Mouse (Mus musculus) cerebellum, postnatal 25 days (tissue): ENCODE data around the gene Med20.
A peak's percentile ranks its signal among the peaks of the same experiment; 100 is the strongest.
"Not testable (repeated sequence)": the region's sequence is repeated elsewhere in the genome, so short reads cannot be mapped to it uniquely, and the experiment has no call there.

Source experiments
- DNase-seq, 2 experiments: peaks; one replicate each; pipeline ENCODE4 v3.0.0; 2021; ENCODE audit warnings: mixed read lengths in 2 of 2

Gene Med20

DNA sequence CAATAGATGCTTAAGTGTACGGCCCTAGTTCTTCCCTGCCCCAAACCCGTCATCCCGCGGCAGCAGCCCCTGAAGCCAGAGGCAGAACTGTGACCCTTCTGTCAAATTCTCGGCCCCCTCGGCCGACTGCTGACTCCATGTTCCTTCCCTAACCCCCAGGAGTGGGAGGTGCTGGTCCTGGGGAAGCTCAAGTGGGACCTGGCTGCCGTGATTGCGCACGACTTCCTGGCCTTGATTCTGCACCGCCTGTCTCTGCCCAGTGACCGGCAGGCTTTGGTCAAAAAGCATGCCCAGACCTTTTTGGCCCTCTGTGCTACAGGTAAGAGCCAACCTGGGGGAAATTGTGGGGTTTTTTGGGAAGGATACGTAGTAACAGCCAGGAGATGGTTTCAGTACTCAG is 14.1 kb upstream of the Med20 start:
- no peak for DNase-seq

DNA sequence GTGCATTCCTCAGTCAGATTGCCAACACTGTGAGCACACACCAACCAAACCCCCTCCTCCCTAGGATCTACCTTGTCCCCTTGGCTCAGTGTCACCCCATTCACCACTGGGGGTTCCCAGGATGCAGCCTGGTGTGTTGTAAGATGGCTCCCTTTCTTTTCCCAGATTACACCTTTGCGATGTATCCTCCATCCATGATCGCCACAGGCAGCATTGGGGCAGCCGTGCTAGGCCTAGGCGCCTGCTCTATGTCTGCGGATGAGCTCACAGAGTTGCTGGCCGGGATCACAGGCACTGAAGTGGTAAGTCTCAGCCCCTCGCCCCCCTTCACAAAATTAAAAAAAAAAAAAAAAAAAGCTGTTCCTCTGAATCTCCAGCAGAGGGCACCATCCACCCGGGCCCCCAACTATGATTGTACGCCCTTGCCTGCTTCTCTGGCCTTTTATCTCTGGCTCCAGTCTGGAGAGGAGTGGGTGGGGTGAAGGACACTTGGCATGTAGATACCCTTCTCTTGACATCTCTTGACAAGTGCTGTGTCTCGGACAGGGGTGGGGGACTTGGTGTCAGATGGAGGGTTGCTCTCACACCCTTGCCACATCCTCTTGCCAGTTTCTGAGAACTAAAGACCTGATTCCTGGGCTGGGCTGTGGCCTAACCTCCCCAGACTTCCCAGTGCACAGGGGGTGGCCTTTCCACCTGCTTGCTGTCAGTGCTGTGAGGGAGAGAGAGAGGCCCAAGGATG is 13.4 kb upstream of the Med20 start:
- DNase-seq: peak; percentile 37 to 49

DNA sequence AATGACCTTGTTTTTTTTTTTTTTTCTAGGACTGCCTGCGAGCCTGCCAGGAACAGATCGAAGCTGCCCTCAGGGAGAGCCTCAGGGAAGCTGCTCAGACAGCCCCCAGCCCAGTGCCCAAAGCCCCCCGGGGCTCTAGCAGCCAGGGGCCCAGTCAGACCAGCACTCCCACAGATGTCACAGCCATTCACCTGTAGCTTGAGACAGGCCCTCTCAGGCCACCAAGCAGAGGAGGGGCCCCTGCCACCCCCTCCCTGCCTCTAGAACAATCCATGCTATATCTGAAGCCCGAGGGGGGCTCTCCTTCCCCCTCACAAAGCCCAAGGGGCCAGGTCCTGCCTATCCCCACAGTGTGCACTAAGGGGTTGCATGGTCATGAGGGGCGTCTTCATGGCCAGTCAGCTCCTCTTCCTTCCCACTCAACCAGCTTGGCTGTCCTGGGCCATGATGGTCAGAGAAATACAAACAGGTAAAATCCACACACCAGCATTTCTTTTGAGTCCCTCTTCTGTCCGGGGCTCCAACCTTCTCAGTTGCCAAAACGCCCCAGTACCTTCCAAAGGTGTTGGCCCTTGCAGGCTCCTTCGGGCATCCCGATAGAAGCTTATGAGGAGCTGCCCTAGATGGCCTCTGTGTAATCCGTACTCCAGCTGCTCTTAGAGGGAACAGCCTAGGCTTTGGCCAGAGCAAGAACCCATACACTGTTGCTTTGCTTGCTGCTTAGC is 12.6 kb upstream of the Med20 start:
- not testable (repeated sequence) for DNase-seq

DNA sequence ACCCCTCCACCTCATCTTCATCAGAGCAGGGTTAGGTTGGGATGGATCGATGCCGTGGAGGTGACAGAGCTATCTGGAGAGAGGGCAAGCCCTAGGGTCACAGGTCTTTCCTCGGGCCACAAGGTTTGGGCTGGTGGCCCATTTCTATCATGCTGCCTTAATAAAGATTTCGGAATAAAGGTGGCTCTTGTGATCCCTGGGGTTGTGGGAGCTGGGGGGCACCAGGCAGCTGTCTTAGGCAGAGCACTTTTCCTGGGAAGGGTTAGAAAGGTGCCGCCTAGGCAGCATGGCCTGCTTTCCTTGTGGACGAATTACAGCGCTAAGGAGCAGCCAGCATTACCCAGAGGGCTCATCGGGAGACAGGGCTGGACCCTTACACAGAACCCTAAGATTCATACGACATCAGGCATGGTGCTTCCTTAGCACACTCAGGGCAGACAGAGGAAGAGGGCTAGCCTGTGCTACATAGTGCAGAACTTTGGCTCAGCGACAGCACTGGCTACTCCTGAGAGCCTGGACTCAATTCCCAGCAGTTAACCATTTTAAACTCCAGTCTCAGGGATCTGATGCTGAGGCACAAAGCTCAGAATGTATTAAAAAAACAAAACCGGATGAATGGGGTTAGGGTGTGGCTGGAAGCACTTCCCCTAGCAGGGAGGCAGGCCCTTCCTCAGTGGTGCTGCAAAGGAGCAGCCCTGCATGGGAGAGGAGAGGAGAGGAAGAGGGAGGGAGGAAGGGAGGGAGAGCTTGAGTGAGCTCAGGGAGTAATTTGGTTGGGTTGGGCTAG is 11.7 kb upstream of the Med20 start:
- no peak for DNase-seq

DNA sequence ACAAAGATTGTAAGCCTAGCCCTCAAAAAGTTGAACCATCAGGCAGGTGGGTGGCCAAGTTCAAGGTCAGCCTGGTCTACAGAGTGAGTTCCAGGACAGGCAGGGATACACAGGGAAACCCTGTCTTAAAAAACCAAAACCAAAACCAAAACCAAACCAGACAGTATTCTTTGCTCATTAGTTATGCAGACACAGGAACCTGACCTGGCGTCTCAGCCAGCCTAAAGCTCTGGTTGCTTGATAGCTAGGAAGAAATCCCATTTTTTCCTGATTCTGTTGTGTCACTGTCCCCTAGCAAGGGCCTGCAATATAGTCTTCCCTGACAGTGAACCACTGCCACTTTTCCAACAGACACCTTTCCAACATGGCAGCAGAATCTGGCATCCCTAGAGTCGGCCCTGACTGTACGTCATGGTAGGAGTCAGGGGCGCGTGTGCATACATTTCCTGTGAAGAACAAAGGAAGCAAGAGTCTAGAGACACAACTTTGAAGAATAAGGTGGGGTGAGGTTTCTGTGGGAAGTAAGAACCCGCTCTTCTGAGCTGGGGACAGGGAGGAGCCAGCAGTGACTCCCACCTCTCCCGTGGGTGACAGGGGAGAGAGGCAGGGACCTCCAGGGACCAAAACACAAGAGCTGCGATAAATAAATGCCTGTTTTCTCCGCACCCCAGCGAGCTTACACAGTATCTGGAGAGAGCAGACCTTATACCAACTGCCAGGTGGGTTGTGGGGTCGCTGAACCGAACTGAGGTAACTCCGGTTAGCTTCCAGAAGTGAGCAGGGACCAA is 10.6 kb upstream of the Med20 start:
- no peak for DNase-seq

DNA sequence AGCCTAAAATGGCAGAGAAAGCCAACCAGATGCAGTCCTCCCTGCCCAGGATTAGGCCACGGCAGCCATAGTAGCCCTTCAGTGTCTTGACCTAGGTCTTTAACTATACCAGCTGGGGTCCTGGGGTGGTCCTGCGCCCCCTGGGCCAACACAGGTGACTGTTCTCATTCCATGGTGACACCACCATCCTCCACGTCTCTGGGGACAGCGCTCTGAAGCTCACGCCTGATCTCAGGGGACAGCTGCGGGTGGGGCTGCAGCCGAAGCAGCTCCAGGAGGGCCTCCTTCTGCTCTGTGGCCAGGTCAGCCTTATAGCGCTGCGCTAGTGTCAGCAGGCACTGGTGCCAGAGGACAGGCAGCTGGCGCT is 10.0 kb upstream of the Med20 start:
- no peak for DNase-seq

DNA sequence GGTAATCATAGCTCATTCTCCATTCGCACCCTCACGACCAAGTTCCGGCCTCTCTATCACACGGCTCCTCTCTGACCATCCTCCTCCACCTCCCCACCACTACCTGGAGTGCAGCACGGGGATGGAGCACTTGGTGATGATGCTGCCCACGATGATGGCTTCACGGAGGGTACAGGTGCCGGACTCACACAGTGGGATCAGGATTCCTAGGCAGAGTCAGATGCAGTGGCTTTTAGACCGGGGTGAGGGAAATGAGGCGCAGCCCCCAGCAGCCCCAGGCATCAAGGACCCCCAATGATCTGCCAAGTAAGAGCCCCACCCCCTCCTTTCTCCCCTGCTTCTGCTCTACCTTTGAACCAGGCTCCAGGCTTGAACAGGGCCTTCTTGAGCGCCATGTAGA is 9.1 kb upstream of the Med20 start:
- no peak for DNase-seq

DNA sequence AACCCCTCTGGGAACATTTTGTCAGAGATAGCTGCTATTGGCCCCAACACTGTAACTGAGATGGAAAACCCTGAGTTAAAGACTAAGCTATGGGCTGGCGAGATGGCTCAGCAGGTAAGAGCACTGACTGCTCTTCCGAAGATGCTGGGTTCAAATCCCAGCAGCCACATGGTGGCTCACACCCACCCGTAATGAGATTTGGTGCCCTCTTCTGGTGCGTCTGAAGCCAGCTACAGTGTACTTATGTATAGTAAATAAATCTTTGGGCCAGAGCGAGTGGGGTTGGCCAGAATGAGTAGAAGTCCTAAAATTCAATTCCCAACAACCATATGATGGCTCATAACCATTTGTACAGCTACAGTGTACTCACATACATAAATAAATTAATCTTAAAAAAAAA is 5.2 kb upstream of the Med20 start:
- DNase-seq: no peak

DNA sequence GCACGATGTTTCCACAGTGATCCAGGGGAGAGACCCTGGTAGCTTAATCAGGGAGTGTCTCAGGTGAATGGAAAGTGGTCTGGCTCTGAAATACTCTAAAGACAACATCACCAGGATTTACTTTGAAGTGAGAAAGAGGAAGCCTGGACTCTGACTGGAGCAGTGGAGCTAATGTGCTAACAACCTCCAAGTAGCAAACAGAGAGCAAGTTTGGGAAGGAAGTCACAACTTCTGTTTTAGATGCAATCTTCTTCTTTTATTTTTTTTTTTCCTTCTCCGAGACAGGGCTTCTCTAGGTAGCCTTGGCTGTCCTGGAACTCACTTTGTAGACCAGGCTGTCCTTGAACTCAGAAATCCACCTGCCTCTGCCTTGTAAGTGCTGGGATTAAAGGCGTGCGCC is 2.2 kb upstream of the Med20 start:
- no peak for DNase-seq

DNA sequence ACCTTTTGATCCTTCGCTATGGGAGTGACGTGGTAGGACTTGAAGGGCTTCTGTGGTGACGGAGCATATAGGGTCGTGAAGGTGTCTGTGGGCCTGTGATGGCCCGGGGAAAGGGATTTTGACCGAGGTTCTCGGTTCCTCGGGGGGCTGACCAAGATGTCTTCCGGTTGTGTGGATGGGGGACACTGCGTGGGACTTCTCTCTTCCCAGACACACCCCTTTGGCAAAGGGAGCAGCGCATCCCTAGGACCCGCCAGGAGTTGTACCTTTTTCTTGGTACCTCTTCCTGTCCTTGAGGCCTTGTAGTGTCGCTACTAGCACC is 240 bp downstream of the Med20 start:
- no peak for DNase-seq

DNA sequence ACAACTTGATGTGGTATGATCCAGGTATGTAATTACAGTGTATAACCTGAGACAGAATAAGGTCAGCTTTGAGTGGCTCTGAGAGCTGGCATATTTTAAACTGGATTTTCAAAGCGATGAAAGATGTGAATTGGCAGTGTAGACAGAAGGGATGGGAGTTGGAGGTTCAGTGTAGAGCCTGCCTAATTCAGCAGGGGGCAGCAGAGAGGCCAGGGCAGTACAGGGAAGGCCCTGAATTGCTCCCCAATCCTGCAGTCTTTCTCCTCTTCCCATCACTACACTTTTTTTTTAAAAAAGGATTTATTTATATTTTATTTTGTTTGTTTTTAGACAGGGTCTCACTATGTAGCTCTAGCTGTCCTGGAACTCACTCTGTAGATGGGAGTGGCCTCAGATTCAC is 2.6 kb downstream of the Med20 start:
- peak in 1 of 2 experiments; percentile 43 for DNase-seq

DNA sequence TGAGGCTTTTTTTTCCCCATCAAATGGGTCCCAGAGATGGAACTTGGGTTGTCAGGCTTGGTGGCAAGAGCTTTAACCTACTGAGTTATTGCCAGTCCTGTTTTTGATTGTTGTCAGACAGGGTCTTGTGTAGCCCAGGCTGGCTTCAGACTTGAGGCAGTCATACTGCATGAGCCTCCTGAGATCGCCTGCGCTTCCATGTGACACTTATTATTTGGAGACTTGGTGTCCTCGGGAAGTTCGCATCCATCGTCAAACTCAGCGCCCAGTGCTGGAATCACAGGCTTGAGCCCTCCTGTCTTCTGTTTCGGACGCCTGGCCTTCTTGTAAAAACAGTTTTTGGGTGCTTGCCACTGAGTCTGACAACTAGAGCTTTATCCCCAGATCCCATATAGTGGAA is 4.7 kb downstream of the Med20 start:
- DNase-seq: no peak

DNA sequence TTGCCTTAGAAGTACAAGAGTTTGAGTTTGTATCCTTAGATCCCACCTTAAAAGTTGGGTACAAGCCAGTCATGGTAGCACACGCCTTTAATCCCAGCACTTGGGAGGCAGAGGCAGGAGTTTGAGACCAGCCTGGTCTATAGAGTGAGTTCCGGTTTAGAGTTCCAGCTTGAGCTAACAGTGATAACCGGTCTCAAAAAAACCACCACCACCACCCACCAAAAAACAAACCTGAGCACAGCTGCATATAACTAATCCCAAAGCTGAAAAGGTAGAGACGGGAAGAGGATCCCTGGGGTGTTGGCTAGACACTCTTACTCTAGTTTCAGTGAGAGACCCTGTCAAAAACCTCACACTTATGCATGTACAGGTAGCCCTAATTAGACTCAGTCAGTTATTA is 5.3 kb downstream of the Med20 start:
- DNase-seq: no peak

DNA sequence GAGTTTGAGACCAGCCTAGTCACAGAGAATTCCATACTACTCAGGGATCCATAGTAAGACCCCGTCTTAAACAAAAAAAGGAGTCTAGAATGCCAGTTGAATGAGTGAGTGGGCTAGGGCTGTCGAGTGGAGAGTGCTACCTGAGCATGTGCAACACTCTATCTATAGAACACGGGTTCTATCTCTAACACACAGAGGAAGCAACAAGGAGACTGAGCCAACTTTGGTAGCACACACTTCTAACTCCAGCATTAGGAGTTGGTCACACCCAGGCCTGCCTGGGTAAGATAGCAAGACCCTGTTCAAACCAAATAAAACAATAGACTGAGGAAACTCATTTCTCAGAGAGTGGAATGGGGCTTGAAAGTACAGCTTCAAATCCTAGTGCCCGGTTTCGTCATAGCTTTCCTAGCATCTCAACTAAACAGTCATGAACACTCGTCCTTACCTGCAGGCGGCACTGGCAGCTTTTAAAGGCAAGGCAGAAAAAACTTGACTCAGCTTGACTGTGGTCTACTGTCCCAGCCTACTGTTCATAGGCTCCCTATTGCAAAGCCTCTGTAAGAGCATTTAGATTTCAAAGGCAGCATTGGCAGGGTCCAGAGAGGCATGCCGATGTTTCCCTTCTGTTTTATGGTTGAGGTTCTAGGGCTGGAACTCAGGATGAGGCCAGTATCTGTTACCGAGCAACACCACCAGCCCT is 6.4 kb downstream of the Med20 start:
- no peak for DNase-seq

DNA sequence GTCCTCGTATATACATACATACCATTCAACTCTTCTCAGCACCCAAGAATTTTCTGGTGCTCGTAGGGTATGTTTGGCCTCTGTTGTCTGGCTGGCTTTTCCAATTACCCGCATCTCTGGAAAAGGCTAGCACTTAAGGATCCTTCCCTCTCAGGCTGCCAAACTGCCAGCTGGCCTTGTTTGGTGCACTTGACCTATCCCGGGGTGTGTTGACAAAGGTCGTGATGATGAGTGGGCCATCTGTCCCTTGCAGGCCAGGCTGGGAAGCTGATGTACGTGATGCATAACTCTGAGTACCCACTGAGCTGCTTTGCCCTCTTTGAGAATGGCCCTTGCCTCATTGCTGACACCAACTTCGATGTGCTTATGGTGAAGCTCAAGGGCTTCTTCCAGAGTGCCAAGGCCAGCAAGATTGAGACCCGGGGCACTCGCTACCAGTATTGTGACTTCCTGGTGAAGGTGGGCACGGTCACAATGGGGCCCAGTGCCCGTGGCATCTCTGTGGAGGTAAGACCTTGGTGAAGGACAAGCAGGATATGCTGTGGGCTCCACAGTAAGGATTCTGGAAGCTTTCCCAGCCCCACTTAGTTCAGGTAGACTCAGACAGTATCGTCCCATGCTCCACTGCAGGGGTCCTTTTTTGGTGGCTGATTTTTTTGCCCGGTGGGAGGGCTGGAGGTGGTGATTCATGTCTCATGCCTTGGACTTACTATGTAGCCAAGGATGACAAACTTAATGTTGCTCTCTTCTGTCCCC is 7.4 kb downstream of the Med20 start:
- DNase-seq: peak; percentile 34 to 53

DNA sequence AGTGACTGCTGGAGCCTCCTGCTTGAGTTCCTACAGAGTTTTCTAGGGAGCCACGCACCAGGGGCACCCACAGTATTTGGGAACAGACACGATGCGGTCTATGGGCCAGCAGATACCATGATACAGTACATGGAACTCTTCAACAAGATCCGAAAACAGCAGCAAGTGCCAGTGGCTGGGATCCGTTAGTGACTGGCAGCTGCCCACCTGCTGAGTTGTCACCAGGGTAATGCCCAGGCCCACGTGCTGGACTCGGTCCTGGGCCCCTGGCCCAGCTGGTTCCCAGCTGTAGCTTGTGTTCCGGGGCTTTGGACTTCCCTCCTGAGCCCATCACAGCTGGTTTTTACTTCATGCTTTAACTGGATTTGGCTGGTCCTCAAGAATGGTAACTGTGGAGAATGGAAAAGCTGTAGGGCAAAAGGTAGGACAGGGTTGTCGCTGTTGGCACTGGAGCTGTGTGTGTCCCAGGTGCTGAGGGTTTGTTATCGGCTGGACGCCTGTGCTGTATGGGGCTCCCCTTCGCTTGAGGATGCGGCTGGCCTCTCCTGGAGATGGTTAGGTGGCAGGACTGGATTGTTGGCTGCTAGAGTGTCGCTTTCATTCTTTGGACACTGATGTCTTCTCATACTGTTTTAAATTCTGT is 11.7 kb downstream of the Med20 start:
- no peak for DNase-seq

DNA sequence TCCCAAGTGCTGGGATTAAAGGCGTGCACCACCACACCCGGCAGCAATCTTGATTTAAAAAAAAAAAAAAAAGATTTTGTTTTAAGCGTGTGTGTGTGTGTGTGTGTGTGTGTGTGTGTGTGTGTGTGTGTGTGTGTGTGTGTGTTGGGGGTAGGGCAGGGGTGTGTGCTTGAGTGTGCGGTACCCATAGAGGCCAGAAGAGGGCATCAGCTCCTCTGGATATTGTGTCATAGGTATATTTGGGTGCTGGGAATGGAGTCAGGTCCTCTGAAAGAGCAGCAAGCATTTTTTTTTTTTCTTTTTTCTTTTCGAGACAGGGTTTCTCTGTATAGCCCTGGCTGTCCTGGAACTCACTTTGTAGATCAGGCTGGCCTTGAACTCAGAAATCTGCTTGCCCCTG is 13.2 kb downstream of the Med20 start:
- DNase-seq: not testable (repeated sequence)

DNA sequence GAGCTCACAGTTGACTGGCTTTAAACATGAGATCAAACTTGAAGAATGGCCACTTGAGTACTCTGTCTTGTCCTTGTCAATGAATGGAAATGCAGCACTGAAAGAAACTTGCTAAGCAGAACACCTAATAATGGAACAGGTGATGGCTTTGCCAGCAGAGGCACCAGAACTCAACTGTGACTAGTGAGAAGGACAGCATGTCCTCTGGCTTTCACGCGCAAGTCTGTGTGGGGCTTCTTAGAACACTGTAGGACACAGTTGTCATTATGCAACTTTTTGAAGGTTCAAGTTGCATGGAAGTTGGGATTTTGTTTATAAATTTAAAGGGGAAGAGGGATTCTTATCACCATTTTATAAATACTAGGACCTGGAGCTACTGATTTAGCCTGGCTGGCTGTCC is 13.7 kb downstream of the Med20 start:
- no peak for DNase-seq

DNA sequence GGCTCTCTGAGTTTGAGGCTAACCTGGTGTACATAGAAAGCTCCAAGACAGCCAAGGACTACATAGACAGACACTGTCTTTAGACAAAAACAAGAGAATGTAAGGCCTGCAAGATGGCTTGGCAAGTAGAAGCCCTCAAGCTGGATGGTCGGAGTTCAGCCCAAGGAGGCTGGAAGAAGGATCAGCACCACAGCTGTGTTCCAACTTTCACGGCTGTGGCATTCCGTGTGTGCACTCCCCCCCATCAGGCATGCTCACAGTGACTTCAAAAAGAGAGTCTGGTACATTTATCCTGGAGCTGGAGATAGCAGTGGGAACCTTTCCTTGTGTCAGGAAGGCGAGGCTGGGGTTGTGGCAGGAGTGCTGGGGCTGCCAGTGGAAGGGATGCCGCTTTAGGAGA is 14.6 kb downstream of the Med20 start:
- no peak for DNase-seq

DNA sequence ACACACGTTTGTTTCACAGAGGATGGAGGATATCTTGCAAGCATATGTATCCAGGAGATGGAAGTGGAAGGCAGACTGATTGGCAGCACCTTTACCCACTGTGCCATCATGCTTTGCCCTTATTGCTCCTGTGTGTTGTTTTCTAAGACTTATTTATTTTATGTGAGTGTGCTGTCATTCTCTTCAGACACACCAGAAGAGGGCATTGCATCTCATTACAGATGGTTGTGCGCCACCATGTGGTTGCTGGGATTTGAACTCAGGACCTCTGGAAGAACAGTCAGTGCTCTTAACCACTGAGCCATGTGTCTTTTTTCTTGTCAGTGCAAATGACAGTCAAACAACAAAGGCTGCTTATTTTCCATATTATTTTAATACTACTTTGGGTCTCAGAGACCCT is 16.4 kb downstream of the Med20 start:
- DNase-seq: no peak
